Mouse (Mus musculus) frontal cortex, postnatal 10 days (tissue): ENCODE data around the gene Cldn34d.

Experiments
- DNase-seq, 2 experiments: peaks; one replicate each; pipeline ENCODE4 v3.0.0; 2022; ENCODE audit warnings: low spot score in 2 of 2, mixed read lengths in 1 of 2

Cldn34d gene

DNA sequence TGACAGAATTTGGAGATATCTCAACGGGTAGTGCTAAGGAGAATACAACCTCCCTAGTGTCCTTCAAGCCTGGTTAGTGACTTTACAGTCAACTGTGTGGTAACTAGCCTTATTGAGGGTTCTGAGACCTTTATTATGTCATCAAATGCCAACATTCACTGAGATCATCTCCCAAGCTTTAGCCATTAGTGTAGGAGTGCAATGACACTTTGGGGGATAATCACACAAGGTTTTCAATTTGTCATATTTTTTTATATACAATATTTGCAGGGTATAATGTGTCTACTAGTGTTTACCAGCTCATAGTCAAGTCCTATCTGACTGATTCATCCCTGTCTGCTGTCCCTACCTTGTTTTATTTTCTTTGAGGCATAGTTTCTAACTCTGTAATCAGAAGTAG, at the start of gene Cldn34d:
TSS of gene Cldn34d (minus strand) at position 101 of the 400 bp plus-strand sequence.
- no peak for DNase-seq

DNA sequence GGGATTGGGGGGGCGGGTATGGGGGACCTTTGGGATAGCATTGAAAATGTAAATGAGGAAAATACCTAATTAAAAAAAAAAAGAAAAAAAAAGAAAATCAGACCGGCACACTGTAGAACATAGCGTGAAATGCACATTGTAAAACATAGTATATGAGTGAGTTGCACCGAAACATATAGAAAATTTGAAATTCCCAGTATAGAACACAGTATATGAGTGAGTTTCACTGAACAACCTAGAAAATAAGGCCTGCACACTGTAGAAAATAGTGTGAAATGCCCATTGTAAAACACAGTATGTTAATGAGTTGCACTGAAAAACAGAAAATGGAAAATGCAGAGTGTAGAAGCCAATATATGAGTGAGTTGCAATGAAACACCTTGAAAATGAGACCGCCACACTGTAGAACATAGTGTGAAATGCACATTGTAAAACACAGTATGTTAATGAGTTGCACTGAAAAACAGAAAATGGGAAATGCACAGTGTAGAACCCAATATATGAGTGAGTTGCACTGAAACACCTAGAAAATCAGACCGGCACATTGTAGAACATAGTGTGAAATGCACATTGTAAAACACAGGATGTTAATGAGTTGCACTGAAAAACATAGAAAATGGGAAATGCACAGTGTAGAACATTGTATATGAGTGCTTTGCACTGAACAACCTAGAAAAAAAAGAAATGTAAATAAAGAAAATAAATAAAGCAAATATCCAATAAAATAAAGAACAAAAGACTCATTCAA, 4.1 kb downstream of the Cldn34d start:
- no peak for DNase-seq
